Mouse (Mus musculus): ENCODE data around the gene Prep.

DNA sequence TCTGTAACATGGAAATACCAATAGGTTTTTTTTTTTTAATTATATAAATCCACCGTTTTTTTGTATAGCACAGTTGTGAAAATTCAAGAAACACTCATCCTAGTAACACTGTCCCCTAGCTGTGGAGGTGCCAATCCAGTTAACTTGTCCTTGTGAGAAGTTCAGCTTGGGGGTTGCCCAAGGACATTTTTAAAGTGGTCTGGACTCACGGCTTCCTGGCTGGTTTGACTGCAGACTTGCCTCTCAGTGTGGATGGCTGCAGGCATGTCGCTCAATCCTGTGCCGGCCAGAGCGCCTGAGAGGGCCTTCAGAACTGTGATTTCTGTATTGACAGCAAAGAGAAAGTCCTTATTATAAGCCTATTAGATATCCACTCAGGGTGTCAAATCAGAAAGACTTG, 3.4 kb downstream of the Prep start:
- TF ChIP-seq CTCF (IDR thresholded peaks at IDR 0.05; ENCODE audit: extremely low read depth, insufficient read length, insufficient replicate concordance, low read depth, low read length) (no peak), POLR2A (IDR thresholded peaks at IDR 0.05; ENCODE audit: low read depth, low read length) (no peak)

Measured in small intestine, adult 2 months (tissue).